Mouse (Mus musculus) liver, embryonic 14.5 days (tissue): ENCODE data around the gene Trim43a.
"Not testable (repeated sequence)": the region's sequence is repeated elsewhere in the genome, so short reads cannot be mapped to it uniquely, and the experiment has no call there.

Experiments used
- CTCF ChIP-seq: IDR thresholded peaks from 2 replicates; pipeline ENCODE4 v1.5.1; 2016; ENCODE audit warnings: antibody characterized with exemption, low read depth, control low read depth
- EP300 ChIP-seq: IDR thresholded peaks from 2 replicates; pipeline ENCODE4 v1.6.1; 2016; ENCODE audit warnings: antibody characterized with exemption, low read depth

GRCm38 (mm10) chr9:88625803-88626514, 45.3 kb downstream of the Trim43a start:
- not testable (repeated sequence) for TF ChIP-seq CTCF, EP300
